Mouse (Mus musculus) lung, adult 2 months (tissue): ENCODE data around the gene Thoc3.

Source experiments
- CTCF ChIP-seq: fragments of 200-500 bp; IDR thresholded peaks from 2 replicates; pipeline ENCODE4 v1.5.1; 2011; ENCODE audit warnings: mild to moderate bottlenecking, low read length, control low read depth; ENCODE audit not compliant: insufficient read depth
- POLR2A ChIP-seq: fragments of 200-500 bp; IDR thresholded peaks from 2 replicates; pipeline ENCODE4 v1.6.1; 2011; ENCODE audit warnings: low read depth, mild to moderate bottlenecking, control low read depth, low read length, borderline replicate concordance; ENCODE audit errors: extremely low read depth

GRCm38 (mm10) chr13:54469012-54469354 is 334 bp upstream of the Thoc3 start:
- no peak for TF ChIP-seq POLR2A
- no peak for TF ChIP-seq CTCF
